Mouse (Mus musculus): ENCODE results near the gene Gatad2b.
"Not testable (repeated sequence)": the region's sequence is repeated elsewhere in the genome, so short reads cannot be mapped to it uniquely, and the experiment has no call there.

The Gatad2b gene

GRCm38 (mm10) chr3:90292345-90293275 lies at the start of gene Gatad2b:
Gene Gatad2b, plus strand, starts transcription at chr3:90293178.
- DNase-seq (ENCODE audit: low read depth in 1 of 2, low spot score in 2 of 2): peak; percentile 96

GRCm38 (mm10) chr3:90245406-90245805 lies 47.6 kb upstream of the Gatad2b start:
- no peak for DNase-seq (ENCODE audit: low read depth in 1 of 2, low spot score in 2 of 2)

GRCm38 (mm10) chr3:90247630-90247959 lies 45.4 kb upstream of the Gatad2b start:
- DNase-seq (ENCODE audit: low read depth in 1 of 2, low spot score in 2 of 2): no peak

GRCm38 (mm10) chr3:90247960-90248745 lies 44.8 kb upstream of the Gatad2b start, which contains the start of gene Slc39a1:
Gene Slc39a1, plus strand, starts transcription at chr3:90248172.
- peak in 1 of 2 experiments; percentile 75 for DNase-seq (ENCODE audit: low read depth in 1 of 2, low spot score in 2 of 2)

- DNase-seq (ENCODE audit: low read depth in 1 of 2, low spot score in 2 of 2): no peak
Measured at GRCm38 (mm10) chr3:90248746-90249100, 44.3 kb upstream of the Gatad2b start.

- no peak for DNase-seq (ENCODE audit: low read depth in 1 of 2, low spot score in 2 of 2)
Measured at GRCm38 (mm10) chr3:90250791-90251190, 42.2 kb upstream of the Gatad2b start.

GRCm38 (mm10) chr3:90251731-90252226 lies 41.2 kb upstream of the Gatad2b start:
- not testable (repeated sequence) for DNase-seq (ENCODE audit: low read depth in 1 of 2, low spot score in 2 of 2)

- DNase-seq (ENCODE audit: low read depth in 1 of 2, low spot score in 2 of 2): not testable (repeated sequence)
Measured at GRCm38 (mm10) chr3:90252659-90253058, 40.3 kb upstream of the Gatad2b start.

- not testable (repeated sequence) for DNase-seq (ENCODE audit: low read depth in 1 of 2, low spot score in 2 of 2)
Measured at GRCm38 (mm10) chr3:90253174-90253573, 39.8 kb upstream of the Gatad2b start.

GRCm38 (mm10) chr3:90253653-90254418 lies 39.1 kb upstream of the Gatad2b start, which contains the start of gene Crtc2:
Gene Crtc2, plus strand, starts transcription at chr3:90254163.
- DNase-seq (ENCODE audit: low read depth in 1 of 2, low spot score in 2 of 2): peak; percentile 82 to 84

- DNase-seq (ENCODE audit: low read depth in 1 of 2, low spot score in 2 of 2): no peak
Measured at GRCm38 (mm10) chr3:90254419-90255193, 38.4 kb upstream of the Gatad2b start.

- no peak for DNase-seq (ENCODE audit: low read depth in 1 of 2, low spot score in 2 of 2)
Measured at GRCm38 (mm10) chr3:90255194-90255565, 37.8 kb upstream of the Gatad2b start.

- DNase-seq (ENCODE audit: low read depth in 1 of 2, low spot score in 2 of 2): no peak
Measured at GRCm38 (mm10) chr3:90255784-90256353, 37.1 kb upstream of the Gatad2b start.

- no peak for DNase-seq (ENCODE audit: low read depth in 1 of 2, low spot score in 2 of 2)
Measured at GRCm38 (mm10) chr3:90256731-90257530, 36.0 kb upstream of the Gatad2b start.

GRCm38 (mm10) chr3:90258521-90258920 lies 34.5 kb upstream of the Gatad2b start:
- no peak for DNase-seq (ENCODE audit: low read depth in 1 of 2, low spot score in 2 of 2)

GRCm38 (mm10) chr3:90263121-90263771 lies 29.7 kb upstream of the Gatad2b start:
- DNase-seq (ENCODE audit: low read depth in 1 of 2, low spot score in 2 of 2): no peak

- DNase-seq (ENCODE audit: low read depth in 1 of 2, low spot score in 2 of 2): peak in 1 of 2 experiments; percentile 75
Measured at GRCm38 (mm10) chr3:90264687-90265033, 28.3 kb upstream of the Gatad2b start.

GRCm38 (mm10) chr3:90265034-90265931 lies 27.7 kb upstream of the Gatad2b start, which contains the start of gene Dennd4b:
Gene Dennd4b, plus strand, starts transcription at chr3:90265185.
- peak; percentile 93 to 95 for DNase-seq (ENCODE audit: low read depth in 1 of 2, low spot score in 2 of 2)

All from monocyte, adult 2 months (primary cell).